Mouse (Mus musculus) stomach, postnatal 0 days (tissue): ENCODE measurements around the gene Mettl1. TPM values are rescaled to one million over a fixed set of nuclear protein-coding genes. Genes with fewer than 3 reads are reported as not detected.

Experiments
- ATAC-seq: fragments of 200-750 bp; cut with Nextera tagmentation; 2 replicates; pipeline ENCODE4 v1.8.0; 2017; ENCODE audit not compliant: low FRiP score, low TSS enrichment
- DNase-seq: peaks from one replicate; pipeline ENCODE4 v3.0.0-alpha.2; 2016; ENCODE audit warnings: low spot score
- H3K27ac ChIP-seq: fragments of 300-500 bp; sonication (generic); replicated peaks from 2 replicates; pipeline ENCODE4 v1.5.1; 2014; ENCODE audit warnings: mild to moderate bottlenecking, control low read depth
- H3K27me3 ChIP-seq: fragments of 300-500 bp; sonication (generic); 2 replicates; pipeline ENCODE4 v1.6.1; 2014; ENCODE audit warnings: low read length; ENCODE audit not compliant: control insufficient read depth, insufficient read depth
- H3K36me3 ChIP-seq: fragments of 300-500 bp; sonication (generic); 2 replicates; pipeline ENCODE4 v1.6.1; 2014; ENCODE audit warnings: low read length, mixed read lengths; ENCODE audit not compliant: control insufficient read depth, insufficient read depth
- H3K4me1 ChIP-seq: fragments of 300-500 bp; sonication (generic); replicated peaks from 2 replicates; pipeline ENCODE4 v1.6.1; 2014; ENCODE audit warnings: antibody characterized with exemption; ENCODE audit not compliant: control insufficient read depth, insufficient read depth
- H3K4me2 ChIP-seq: fragments of 300-500 bp; sonication (generic); replicated peaks from 2 replicates; pipeline ENCODE4 v1.6.1; 2014; ENCODE audit warnings: low read depth, mild to moderate bottlenecking, control low read depth, moderate library complexity
- H3K4me3 ChIP-seq: fragments of 300-500 bp; sonication (generic); 2 replicates; pipeline ENCODE4 v1.5.1; 2014; ENCODE audit warnings: low read depth, low read length, control low read depth
- H3K9ac ChIP-seq: fragments of 300-500 bp; sonication (generic); 2 replicates; pipeline ENCODE4 v1.6.1; 2014; ENCODE audit warnings: mild to moderate bottlenecking, low read length, control low read depth, mixed read lengths
- H3K9me3 ChIP-seq: fragments of 300-500 bp; sonication (generic); 2 replicates; pipeline ENCODE4 v1.6.1; 2016; ENCODE audit warnings: low read length; ENCODE audit not compliant: control insufficient read depth
- CTCF ChIP-seq: IDR thresholded peaks from 2 replicates; pipeline ENCODE4 v1.5.1; 2016; ENCODE audit warnings: antibody characterized with exemption, low read depth, mild to moderate bottlenecking, moderate library complexity
- EP300 ChIP-seq: optimal IDR thresholded peaks from 2 replicates; pipeline ENCODE3; 2016; ENCODE audit warnings: antibody characterized with exemption
- WGBS: fragments of 180-500 bp; shearing (Covaris S2); extraction: QIAGEN DNeasy Blood & Tissue Kit; methylation state at CpG from one replicate; pipeline ENCODE4 v1.1.7; 2014; 5-methylcytosine and 5-hydroxymethylcytosine counted together
- polyA plus RNA-seq: library from polyadenylated mRNA; unstranded; fragments of >200 nt; fragmentation: Nextera tagmentation; extraction: Ambion mirVana; gene quantifications from 2 replicates; pipeline ENCODE4 v1.2.1, GENCODE M21; 2015

The Mettl1 gene
- polyA plus RNA-seq, 1 experiment from 2014 or later = 36.8 TPM

GRCm38 (mm10) chr10:127002056-127002455 is 39.2 kb upstream of the Mettl1 start:
- peaks cover 17% of the 10 kb centered on the region for H3K36me3 ChIP-seq
- no peaks in the 10 kb centered on the region for H3K9me3 ChIP-seq
- no peak overlapping the region for H3K27ac ChIP-seq
- 71% methylated on average over 1 of the region's 1 CpGs for WGBS
- H3K4me2 ChIP-seq = no peak overlapping the region
- no peak overlapping the region for H3K9ac ChIP-seq
- no peaks in the 10 kb centered on the region for H3K4me1 ChIP-seq
- ATAC-seq (no peak), DNase-seq (no peak)
- H3K27me3 ChIP-seq = no peaks in the 10 kb centered on the region
- H3K4me3 ChIP-seq = no peak overlapping the region
- TF ChIP-seq EP300 = no peak
- TF ChIP-seq CTCF = no peak

- 80% methylated on average over 5 of the region's 5 CpGs for WGBS
- DNase-seq = no peak
- ATAC-seq = no peak
- no peaks in the 10 kb centered on the region for H3K4me1 ChIP-seq
- no peak overlapping the region for H3K27ac ChIP-seq
- TF ChIP-seq CTCF (no peak), EP300 (no peak)
- peaks cover 11% of the 10 kb centered on the region for H3K36me3 ChIP-seq
- no peak overlapping the region for H3K4me2 ChIP-seq
- no peak overlapping the region for H3K4me3 ChIP-seq
- no peaks in the 10 kb centered on the region for H3K9me3 ChIP-seq
- no peaks in the 10 kb centered on the region for H3K27me3 ChIP-seq
- no peak overlapping the region for H3K9ac ChIP-seq
Measured at GRCm38 (mm10) chr10:127002765-127003164, 38.4 kb upstream of the Mettl1 start.

GRCm38 (mm10) chr10:127003334-127003733 is 37.9 kb upstream of the Mettl1 start:
- ATAC-seq = no peak

GRCm38 (mm10) chr10:127003806-127004205 is 37.4 kb upstream of the Mettl1 start:
- WGBS = 81% methylated on average over 7 of the region's 7 CpGs
- H3K27me3 ChIP-seq = no peaks in the 10 kb centered on the region
- TF ChIP-seq EP300 (no peak), CTCF (no peak)
- H3K27ac ChIP-seq = no peak overlapping the region
- no peak for ATAC-seq
- no peak overlapping the region for H3K4me2 ChIP-seq
- no peak overlapping the region for H3K9ac ChIP-seq
- no peaks in the 10 kb centered on the region for H3K4me1 ChIP-seq
- H3K36me3 ChIP-seq = peaks cover under 1% of the 10 kb centered on the region; the same call in 1 of the 2 replicates
- H3K4me3 ChIP-seq = no peak overlapping the region
- H3K9me3 ChIP-seq = no peaks in the 10 kb centered on the region
- no peak for DNase-seq

More at GRCm38 (mm10) chr10:127003334-127003733, 37.9 kb upstream of the Mettl1 start:
- H3K4me1 ChIP-seq = no peaks in the 10 kb centered on the region
- TF ChIP-seq EP300 (no peak), CTCF (no peak)
- H3K27ac ChIP-seq = no peak overlapping the region
- no peak overlapping the region for H3K9ac ChIP-seq
- H3K4me2 ChIP-seq = no peak overlapping the region
- peaks cover 5% of the 10 kb centered on the region for H3K36me3 ChIP-seq
- no peak for DNase-seq
- H3K27me3 ChIP-seq = no peaks in the 10 kb centered on the region
- H3K4me3 ChIP-seq = no peak overlapping the region
- 80% methylated on average over 8 of the region's 8 CpGs for WGBS
- no peaks in the 10 kb centered on the region for H3K9me3 ChIP-seq

- Histone ChIP-seq H3K9ac (no peak overlapping the region), H3K9me3 (no peaks in the 10 kb centered on the region), H3K4me3 (no peak overlapping the region), H3K27ac (no peak overlapping the region), H3K36me3 (no peaks in the 10 kb centered on the region), H3K4me1 (no peaks in the 10 kb centered on the region), H3K4me2 (no peak overlapping the region), H3K27me3 (no peaks in the 10 kb centered on the region)
- peak; percentile 71 for DNase-seq
- no peak for TF ChIP-seq EP300
- TF ChIP-seq CTCF = peak; percentile 71
- ATAC-seq = peak; percentile 59; the same call in 1 of the 2 replicates
- 45% methylated on average over 5 of the region's 5 CpGs for WGBS
Measured at GRCm38 (mm10) chr10:127016488-127016887, 24.7 kb upstream of the Mettl1 start.

GRCm38 (mm10) chr10:127017071-127017470 is 24.1 kb upstream of the Mettl1 start:
- DNase-seq (no peak), ATAC-seq (no peak)
- Histone ChIP-seq H3K36me3 (no peaks in the 10 kb centered on the region; the same call in 1 of the 2 replicates), H3K4me2 (no peak overlapping the region), H3K4me3 (no peak overlapping the region), H3K27me3 (no peaks in the 10 kb centered on the region), H3K4me1 (no peaks in the 10 kb centered on the region), H3K9ac (no peak overlapping the region), H3K9me3 (no peaks in the 10 kb centered on the region), H3K27ac (no peak overlapping the region)
- TF ChIP-seq CTCF = no peak
- TF ChIP-seq EP300 = no peak
- 20% methylated on average over 2 of the region's 2 CpGs for whole genome bisulfite sequencing
